Mouse (Mus musculus): ENCODE results near the gene Zfp750. TPM values are rescaled to one million over a fixed set of nuclear protein-coding genes. Genes with fewer than 3 reads are reported as not detected.

Zfp750 gene
- 0.44 and 0.71 TPM in 2 replicates for polyA plus RNA-seq (2015; fragmentation: Nextera tagmentation; extraction: Ambion mirVana)

GRCm38 (mm10) chr11:121519131-121519530 is at the start of gene Zfp750:
TSS of gene Zfp750 (minus strand) at chr11:121519333.
- Histone ChIP-seq H3K27ac (no peak within 1 kb of the TSS), H3K36me3 (0 out of 2 replicates have a peak, but pooled peaks cover 2% of the 10 kb centered on the region)

GRCm38 (mm10) chr11:121564265-121564664 is 45.1 kb upstream of the Zfp750 start:
- no peaks in the 10 kb centered on the region for H3K4me1 ChIP-seq (replicated peaks)
- ATAC-seq (ENCODE audit: low FRiP score) = no peak

More at GRCm38 (mm10) chr11:121519131-121519530, at the start of gene Zfp750:
- Histone ChIP-seq H3K4me2 (no peak within 1 kb of the TSS), H3K27me3 (no peaks in the 10 kb centered on the region), H3K9me3 (no peaks in the 10 kb centered on the region), H3K9ac (no peak within 1 kb of the TSS), H3K4me3 (no peak within 1 kb of the TSS), H3K4me1 (replicated peaks) (peaks cover 14% of the 10 kb centered on the region)
- ATAC-seq (ENCODE audit: low FRiP score) = no peak
- whole genome bisulfite sequencing = 62% methylated on average over 10 of the region's 10 CpGs

GRCm38 (mm10) chr11:121563312-121563711 is 44.2 kb upstream of the Zfp750 start:
- Histone ChIP-seq H3K27ac (no peak overlapping the region), H3K4me3 (no peak overlapping the region), H3K4me1 (replicated peaks) (no peaks in the 10 kb centered on the region), H3K9ac (no peak overlapping the region), H3K9me3 (no peaks in the 10 kb centered on the region), H3K4me2 (no peak overlapping the region), H3K27me3 (no peaks in the 10 kb centered on the region), H3K36me3 (peaks cover 10% of the 10 kb centered on the region)
- ATAC-seq (ENCODE audit: low FRiP score) = no peak
- WGBS = 98% methylated on average over 5 of the region's 5 CpGs

More at GRCm38 (mm10) chr11:121564265-121564664, 45.1 kb upstream of the Zfp750 start:
- no peak overlapping the region for H3K27ac ChIP-seq
- H3K9ac ChIP-seq = no peak overlapping the region
- H3K4me3 ChIP-seq = no peak overlapping the region
- no peak overlapping the region for H3K4me2 ChIP-seq
- no peaks in the 10 kb centered on the region for H3K27me3 ChIP-seq
- no peaks in the 10 kb centered on the region for H3K9me3 ChIP-seq
- 95% methylated on average over 4 of the region's 4 CpGs for WGBS
- H3K36me3 ChIP-seq = peaks cover 10% of the 10 kb centered on the region

GRCm38 (mm10) chr11:121560294-121560663 is 41.1 kb upstream of the Zfp750 start:
- WGBS = 85% methylated on average over 7 of the region's 7 CpGs
- no peak overlapping the region for H3K9ac ChIP-seq

GRCm38 (mm10) chr11:121559527-121560293 is 40.6 kb upstream of the Zfp750 start:
- WGBS = 91% methylated on average over 4 of the region's 4 CpGs
- Histone ChIP-seq H3K27ac (no peak overlapping the region), H3K4me1 (replicated peaks) (no peaks in the 10 kb centered on the region), H3K36me3 (peaks cover 20% of the 10 kb centered on the region), H3K4me3 (no peak overlapping the region), H3K9ac (no peak overlapping the region), H3K27me3 (no peaks in the 10 kb centered on the region), H3K9me3 (no peaks in the 10 kb centered on the region), H3K4me2 (no peak overlapping the region)
- ATAC-seq (ENCODE audit: low FRiP score) = no peak

More at GRCm38 (mm10) chr11:121560294-121560663, 41.1 kb upstream of the Zfp750 start:
- no peak for ATAC-seq (ENCODE audit: low FRiP score)
- Histone ChIP-seq H3K4me3 (no peak overlapping the region), H3K27ac (no peak overlapping the region), H3K4me2 (no peak overlapping the region), H3K27me3 (no peaks in the 10 kb centered on the region), H3K9me3 (no peaks in the 10 kb centered on the region), H3K36me3 (peaks cover 22% of the 10 kb centered on the region), H3K4me1 (replicated peaks) (no peaks in the 10 kb centered on the region)

GRCm38 (mm10) chr11:121558522-121558921 is 39.4 kb upstream of the Zfp750 start:
- no peak overlapping the region for H3K27ac ChIP-seq
- H3K27me3 ChIP-seq = no peaks in the 10 kb centered on the region
- 92% methylated on average over 3 of the region's 3 CpGs for WGBS
- no peak overlapping the region for H3K9ac ChIP-seq
- no peaks in the 10 kb centered on the region for H3K4me1 ChIP-seq (replicated peaks)
- no peak overlapping the region for H3K4me3 ChIP-seq
- ATAC-seq (ENCODE audit: low FRiP score) = no peak
- no peak overlapping the region for H3K4me2 ChIP-seq
- H3K36me3 ChIP-seq = peaks cover 12% of the 10 kb centered on the region
- no peaks in the 10 kb centered on the region for H3K9me3 ChIP-seq

GRCm38 (mm10) chr11:121557946-121558345 is 38.8 kb upstream of the Zfp750 start:
- ATAC-seq (ENCODE audit: low FRiP score) = no peak
- Histone ChIP-seq H3K9me3 (no peaks in the 10 kb centered on the region), H3K36me3 (peaks cover 12% of the 10 kb centered on the region), H3K9ac (no peak overlapping the region), H3K4me3 (no peak overlapping the region), H3K27me3 (no peaks in the 10 kb centered on the region), H3K4me2 (no peak overlapping the region), H3K4me1 (replicated peaks) (peaks cover 4% of the 10 kb centered on the region; the same call in 1 of the 2 replicates), H3K27ac (no peak overlapping the region)
- 98% methylated on average over 1 of the region's 1 CpGs for WGBS

GRCm38 (mm10) chr11:121556727-121557126 is 37.6 kb upstream of the Zfp750 start:
- H3K9ac ChIP-seq = no peak overlapping the region
- H3K4me2 ChIP-seq = no peak overlapping the region
- 84% methylated on average over 1 of the region's 1 CpGs for WGBS
- ATAC-seq (ENCODE audit: low FRiP score) = no peak
- no peak overlapping the region for H3K27ac ChIP-seq
- H3K4me1 ChIP-seq (replicated peaks) = peaks cover 13% of the 10 kb centered on the region
- no peaks in the 10 kb centered on the region for H3K27me3 ChIP-seq
- no peak overlapping the region for H3K4me3 ChIP-seq
- H3K9me3 ChIP-seq = no peaks in the 10 kb centered on the region
- H3K36me3 ChIP-seq = peaks cover 12% of the 10 kb centered on the region

- Histone ChIP-seq H3K9me3 (no peaks in the 10 kb centered on the region), H3K9ac (no peak overlapping the region), H3K4me2 (no peak overlapping the region), H3K4me1 (replicated peaks) (peaks cover 40% of the 10 kb centered on the region), H3K4me3 (no peak overlapping the region), H3K36me3 (peaks cover 12% of the 10 kb centered on the region), H3K27me3 (no peaks in the 10 kb centered on the region), H3K27ac (no peak overlapping the region)
- ATAC-seq (ENCODE audit: low FRiP score) = no peak
- 96% methylated on average over 3 of the region's 3 CpGs for WGBS
Observed at GRCm38 (mm10) chr11:121553458-121553857, 34.3 kb upstream of the Zfp750 start.

GRCm38 (mm10) chr11:121552846-121553457 is 33.8 kb upstream of the Zfp750 start:
- Histone ChIP-seq H3K27ac (no peak overlapping the region), H3K4me3 (no peak overlapping the region), H3K27me3 (no peaks in the 10 kb centered on the region), H3K4me1 (replicated peaks) (peaks cover 43% of the 10 kb centered on the region), H3K9me3 (no peaks in the 10 kb centered on the region), H3K36me3 (peaks cover 10% of the 10 kb centered on the region), H3K9ac (no peak overlapping the region), H3K4me2 (no peak overlapping the region)
- 93% methylated on average over 7 of the region's 7 CpGs for WGBS
- no peak for ATAC-seq (ENCODE audit: low FRiP score)

- peak; percentile 70 for ATAC-seq (ENCODE audit: low FRiP score)
- Histone ChIP-seq H3K27ac (peak overlapping the region; percentile 32; the same call in 1 of the 2 replicates), H3K9ac (no peak overlapping the region), H3K36me3 (peaks cover 2% of the 10 kb centered on the region), H3K4me3 (no peak overlapping the region), H3K27me3 (no peaks in the 10 kb centered on the region), H3K4me2 (no peak overlapping the region), H3K4me1 (replicated peaks) (peaks cover 43% of the 10 kb centered on the region), H3K9me3 (no peaks in the 10 kb centered on the region)
- WGBS = 66% methylated on average over 4 of the region's 4 CpGs
Observed at GRCm38 (mm10) chr11:121552167-121552566, 33.0 kb upstream of the Zfp750 start.

GRCm38 (mm10) chr11:121551206-121551799 is 32.2 kb upstream of the Zfp750 start:
- Histone ChIP-seq H3K27ac (0 out of 2 replicates have a peak overlapping the region, but pooled peaks have one; percentile 71), H3K4me2 (no peak overlapping the region), H3K27me3 (no peaks in the 10 kb centered on the region), H3K36me3 (no peaks in the 10 kb centered on the region), H3K4me3 (no peak overlapping the region), H3K9me3 (no peaks in the 10 kb centered on the region), H3K4me1 (replicated peaks) (peaks cover 43% of the 10 kb centered on the region), H3K9ac (no peak overlapping the region)
- 91% methylated on average over 5 of the region's 5 CpGs for WGBS
- ATAC-seq (ENCODE audit: low FRiP score) = no peak

Measured in hindbrain, embryonic 13.5 days (tissue).